ENCODE assay signal across 9 mouse cellular contexts in the genomic region with DNA sequence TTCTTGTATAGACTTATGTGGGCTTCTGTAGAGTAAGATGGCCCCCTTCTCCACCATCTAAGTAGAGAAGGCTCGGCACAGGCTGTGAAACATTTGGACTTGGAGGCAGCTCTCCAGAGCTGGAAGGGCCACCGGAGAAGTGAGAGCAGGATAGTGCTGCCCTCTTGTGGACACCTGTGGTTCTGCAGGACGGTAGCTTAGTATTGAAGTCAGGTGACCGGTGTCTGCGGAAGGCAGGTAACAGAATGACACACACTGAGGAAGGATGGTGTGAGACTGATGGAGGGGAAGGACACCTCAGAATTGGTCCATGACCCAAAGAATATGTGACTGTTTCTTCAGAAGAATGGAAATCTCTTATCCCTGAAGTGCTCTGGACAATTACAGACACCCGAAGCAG. TPM values are rescaled to one million over a fixed set of nuclear protein-coding genes. Genes with fewer than 3 reads are reported as not detected.
DNase-seq lines count a peak whose midpoint lies in the region; ATAC-seq and TF ChIP-seq lines count a peak whose summit lies in the region.
"Had no signal": no experiment of that assay in that cellular context is flagged by ENCODE, and none has a peak within 500 bp of the region (broad histone marks: within the 10 kb centered on the region; RNA-seq: fewer than 3 reads in every experiment).

No protein-coding gene starts in this region.

- no peak for TF ChIP-seq POLR2A in liver, adult 2 months (IDR thresholded peaks at IDR 0.05; ENCODE audit: extremely low read depth, insufficient read depth, low read length)

- peak; percentile 91 for TF ChIP-seq CTCF in liver, adult 2 months (IDR thresholded peaks at IDR 0.05; ENCODE audit: low read depth, low read length)

- 25% methylated on average over 6 of the region's 6 CpGs for WGBS in liver, adult 2 months

- peaks cover 4% of the 10 kb centered on the region; the same call in 1 of the 2 replicates for H3K27me3 ChIP-seq in liver, adult 2 months (ENCODE audit: control insufficient read depth, insufficient read depth, low read length)

- no peak overlapping the region for H3K9ac ChIP-seq in liver, adult 2 months (ENCODE audit: low read depth, low read length)

- no peaks in the 10 kb centered on the region for H3K79me2 ChIP-seq in liver, adult 2 months (ENCODE audit: control insufficient read depth, insufficient read depth, low read length)

- no peaks in the 10 kb centered on the region for H3K4me1 ChIP-seq in liver, adult 2 months (ENCODE audit: control insufficient read depth, insufficient read depth, low read length)

- peak; percentile 72 for ATAC-seq in granulocyte monocyte progenitor cell, adult 5-6 weeks (replicated peaks; ENCODE audit: poor library complexity, severe bottlenecking)
- no peak for ATAC-seq in inflammation-experienced regulatory T-cells, adult 6 months

- H3K36me3 ChIP-seq in liver, adult 2 months (ENCODE audit: control insufficient read depth, insufficient read depth, low read length), result no peaks in the 10 kb centered on the region

- H3K4me3 ChIP-seq in liver, adult 2 months (ENCODE audit: insufficient read depth, low read depth, low read length), result no peak overlapping the region

- no peak overlapping the region for H3K27ac ChIP-seq in liver, adult 2 months (replicated peaks; ENCODE audit: insufficient read depth, low read depth, low read length)
- H3K27ac ChIP-seq: macrophage had no signal

- peak; percentile 55 to 75 for DNase-seq in left cerebral cortex, adult 18-20 months (ENCODE audit: low spot score in 2 of 2)
- no peak for DNase-seq in left cerebral cortex, adult 11 months (ENCODE audit: low spot score)
- DNase-seq in ZHBTc4 (ENCODE audit: low read depth, low spot score), result peak; percentile 83
- peak; percentile 46 for DNase-seq in cerebellum, adult 9-10 months
- DNase-seq in liver, adult 2 months (ENCODE audit: extremely low read depth, low read depth, low spot score), result peak; percentile 42
- DNase-seq in right cerebral cortex, adult 2 months (ENCODE audit: low spot score in 2 of 2), result peak; percentile 75 to 78

RNA-seq across cellular contexts. Expression of a gene that starts 19.2 kb away (rescaled TPM):
- not detected for total RNA-seq in left cerebral cortex, adult 18-20 months (2021)
- total RNA-seq in granulocyte monocyte progenitor cell, adult 5-6 weeks (2014; fragmentation: Nextera tagmentation), result not detected in 2 replicates
- total RNA-seq in granulocyte monocyte progenitor cell, adult 5-6 weeks (2017), result not detected in 2 replicates
- not detected in 2 replicates for total RNA-seq in liver, adult 2 months (2014; rRNA removed)
- polyA plus RNA-seq in liver, adult 2 months (2012; rRNA removed), result not detected in 2 replicates
- under 1 TPM in 1 of 3 experiments, not detected in 2; 0.11 TPM for polyA plus RNA-seq in inflammation-experienced regulatory T-cells, adult 6 months (2017; shearing (Covaris generic))
- polyA plus RNA-seq: macrophage had no signal
